Mouse (Mus musculus) brown adipose tissue, adult 24 weeks (tissue): Measurements from ENCODE around the gene Brinp1. TPM values are rescaled to one million over a fixed set of nuclear protein-coding genes. Genes with fewer than 3 reads are reported as not detected.

Source experiments
- H3K27ac ChIP-seq: fragments of 200-500 bp; replicated peaks from 2 replicates; pipeline ENCODE4 v1.5.1; 2012; ENCODE audit warnings: low read depth, mild to moderate bottlenecking, low read length
- H3K4me1 ChIP-seq: fragments of 200-500 bp; 2 replicates; pipeline ENCODE4 v1.6.1; 2012; ENCODE audit warnings: low read length, mixed read lengths; ENCODE audit not compliant: control insufficient read depth, insufficient read depth, insufficient read length
- H3K4me3 ChIP-seq: fragments of 200-500 bp; 2 replicates; pipeline ENCODE4 v1.5.1; 2012; ENCODE audit warnings: low read depth, mild to moderate bottlenecking, low read length, moderate library complexity; ENCODE audit not compliant: insufficient read depth
- polyA plus RNA-seq: library from polyadenylated mRNA; stranded (reverse); fragments of >200 nt; gene quantifications from 2 replicates; pipeline ENCODE4 v1.2.4, GENCODE M21; 2012; ENCODE audit not compliant: missing spikeins, insufficient read depth, insufficient read length

The Brinp1 gene
- not detected in 2 replicates for polyA plus RNA-seq

GRCm38 (mm10) chr4:68954322-68954901 lies at the start of gene Brinp1:
Gene Brinp1 (minus strand): TSS chr4:68954397.
- H3K27ac ChIP-seq, result no peak within 1 kb of the TSS
- H3K4me1 ChIP-seq, result no peaks in the 10 kb centered on the region
- peak within 1 kb of the TSS; percentile 46 for H3K4me3 ChIP-seq

- H3K27ac ChIP-seq, result no peak overlapping the region
- H3K4me1 ChIP-seq, result no peaks in the 10 kb centered on the region
Observed at GRCm38 (mm10) chr4:68957265-68957664, 3.1 kb upstream of the Brinp1 start.

GRCm38 (mm10) chr4:68955621-68956020 lies 1.4 kb upstream of the Brinp1 start:
- Histone ChIP-seq H3K4me3 (no peak overlapping the region), H3K27ac (no peak overlapping the region), H3K4me1 (no peaks in the 10 kb centered on the region)

More at GRCm38 (mm10) chr4:68957265-68957664, 3.1 kb upstream of the Brinp1 start:
- no peak overlapping the region for H3K4me3 ChIP-seq

- H3K4me1 ChIP-seq, result no peaks in the 10 kb centered on the region
- H3K4me3 ChIP-seq, result peak overlapping the region; percentile 46
- H3K27ac ChIP-seq, result no peak overlapping the region
Observed at GRCm38 (mm10) chr4:68953667-68954321, 403 bp downstream of the Brinp1 start.

- Histone ChIP-seq H3K27ac (no peak overlapping the region), H3K4me3 (peak overlapping the region; percentile 46), H3K4me1 (no peaks in the 10 kb centered on the region)
Observed at GRCm38 (mm10) chr4:68953131-68953551, 1.1 kb downstream of the Brinp1 start.

GRCm38 (mm10) chr4:68950556-68950955 lies 3.6 kb downstream of the Brinp1 start:
- Histone ChIP-seq H3K27ac (no peak overlapping the region), H3K4me1 (no peaks in the 10 kb centered on the region), H3K4me3 (no peak overlapping the region)

GRCm38 (mm10) chr4:68942938-68943337 lies 11.3 kb downstream of the Brinp1 start:
- H3K4me1 ChIP-seq, result no peaks in the 10 kb centered on the region
- H3K4me3 ChIP-seq, result no peak overlapping the region
- H3K27ac ChIP-seq, result no peak overlapping the region

- Histone ChIP-seq H3K27ac (no peak overlapping the region), H3K4me3 (no peak overlapping the region), H3K4me1 (no peaks in the 10 kb centered on the region)
Observed at GRCm38 (mm10) chr4:68930022-68930421, 24.2 kb downstream of the Brinp1 start.

- Histone ChIP-seq H3K27ac (no peak overlapping the region), H3K4me3 (no peak overlapping the region), H3K4me1 (no peaks in the 10 kb centered on the region)
Observed at GRCm38 (mm10) chr4:68926091-68926490, 28.1 kb downstream of the Brinp1 start.

GRCm38 (mm10) chr4:68922944-68923343 lies 31.3 kb downstream of the Brinp1 start:
- no peak overlapping the region for H3K27ac ChIP-seq
- no peaks in the 10 kb centered on the region for H3K4me1 ChIP-seq
- no peak overlapping the region for H3K4me3 ChIP-seq

- Histone ChIP-seq H3K4me3 (no peak overlapping the region), H3K4me1 (no peaks in the 10 kb centered on the region), H3K27ac (no peak overlapping the region)
Observed at GRCm38 (mm10) chr4:68922504-68922903, 31.7 kb downstream of the Brinp1 start.

GRCm38 (mm10) chr4:68920127-68920526 lies 34.1 kb downstream of the Brinp1 start:
- H3K27ac ChIP-seq, result no peak overlapping the region
- H3K4me3 ChIP-seq, result no peak overlapping the region
- H3K4me1 ChIP-seq, result no peaks in the 10 kb centered on the region

- no peak overlapping the region for H3K27ac ChIP-seq
- H3K4me3 ChIP-seq, result no peak overlapping the region
- H3K4me1 ChIP-seq, result no peaks in the 10 kb centered on the region
Observed at GRCm38 (mm10) chr4:68910942-68911341, 43.3 kb downstream of the Brinp1 start.

GRCm38 (mm10) chr4:68906417-68907210 lies 47.6 kb downstream of the Brinp1 start:
- Histone ChIP-seq H3K4me3 (no peak overlapping the region), H3K4me1 (no peaks in the 10 kb centered on the region), H3K27ac (no peak overlapping the region)

- no peaks in the 10 kb centered on the region for H3K4me1 ChIP-seq
- no peak overlapping the region for H3K4me3 ChIP-seq
- no peak overlapping the region for H3K27ac ChIP-seq
Observed at GRCm38 (mm10) chr4:68890526-68890925, 63.7 kb downstream of the Brinp1 start.
